Mouse (Mus musculus): ENCODE data around the gene Sycp2l. TPM values are rescaled to one million over a fixed set of nuclear protein-coding genes. Genes with fewer than 3 reads are reported as not detected.

Gene Sycp2l
- not detected in 2 replicates for total RNA-seq (2021)
- long read RNA-seq, result 0 reads

- no peak for DNase-seq
Observed at GRCm38 (mm10) chr13:41113940-41114339, at the start of gene Sycp2l. TSS of gene Sycp2l (plus strand) at chr13:41114307.

- DNase-seq, result no peak
Observed at GRCm38 (mm10) chr13:41067618-41068017, 46.5 kb upstream of the Sycp2l start.

- no peak for DNase-seq
Observed at GRCm38 (mm10) chr13:41071617-41072016, 42.5 kb upstream of the Sycp2l start.

GRCm38 (mm10) chr13:41073819-41074218 is 40.3 kb upstream of the Sycp2l start:
- no peak for DNase-seq

- no peak for DNase-seq
Observed at GRCm38 (mm10) chr13:41077921-41078320, 36.2 kb upstream of the Sycp2l start.

GRCm38 (mm10) chr13:41078690-41079420 is 35.3 kb upstream of the Sycp2l start:
- DNase-seq, result no peak

- DNase-seq, result peak; percentile 64
Observed at GRCm38 (mm10) chr13:41079421-41079780, 34.7 kb upstream of the Sycp2l start, which contains the start of gene Mak. TSS of gene Mak (minus strand) at chr13:41079706.

- no peak for DNase-seq
Observed at GRCm38 (mm10) chr13:41079859-41080258, 34.2 kb upstream of the Sycp2l start.

GRCm38 (mm10) chr13:41080700-41081099 is 33.4 kb upstream of the Sycp2l start:
- DNase-seq, result no peak

GRCm38 (mm10) chr13:41084521-41084920 is 29.6 kb upstream of the Sycp2l start:
- DNase-seq, result no peak

- DNase-seq, result no peak
Observed at GRCm38 (mm10) chr13:41085140-41085539, 29.0 kb upstream of the Sycp2l start.

GRCm38 (mm10) chr13:41088746-41089145 is 25.4 kb upstream of the Sycp2l start:
- no peak for DNase-seq

GRCm38 (mm10) chr13:41091271-41091670 is 22.8 kb upstream of the Sycp2l start:
- DNase-seq, result no peak

- no peak for DNase-seq
Observed at GRCm38 (mm10) chr13:41094160-41094559, 19.9 kb upstream of the Sycp2l start.

GRCm38 (mm10) chr13:41097324-41098058 is 16.6 kb upstream of the Sycp2l start:
- no peak for DNase-seq

GRCm38 (mm10) chr13:41098325-41098724 is 15.8 kb upstream of the Sycp2l start:
- DNase-seq, result no peak

- no peak for DNase-seq
Observed at GRCm38 (mm10) chr13:41100031-41100430, 14.1 kb upstream of the Sycp2l start.

GRCm38 (mm10) chr13:41103841-41104525 is 10.1 kb upstream of the Sycp2l start:
- no peak for DNase-seq

GRCm38 (mm10) chr13:41105541-41105940 is 8.6 kb upstream of the Sycp2l start:
- DNase-seq, result no peak

- no peak for DNase-seq
Observed at GRCm38 (mm10) chr13:41110935-41111334, 3.2 kb upstream of the Sycp2l start, which contains the start of gene Gcm2. TSS of gene Gcm2 (minus strand) at chr13:41111035.

- no peak for DNase-seq
Observed at GRCm38 (mm10) chr13:41119152-41119945, 5.2 kb downstream of the Sycp2l start.

- no peak for DNase-seq
Observed at GRCm38 (mm10) chr13:41123666-41124225, 9.6 kb downstream of the Sycp2l start.

Data from adrenal gland, postnatal 25 days (tissue).